Mouse (Mus musculus) intestine, postnatal 0 days (tissue): ENCODE data around the gene Rbak. TPM values are rescaled to one million over a fixed set of nuclear protein-coding genes. Genes with fewer than 3 reads are reported as not detected.
A peak's percentile ranks its signal among the peaks of the same experiment; 100 is the strongest.
"Not testable (repeated sequence)": the region's sequence is repeated elsewhere in the genome, so short reads cannot be mapped to it uniquely, and the experiment has no call there.

Experiments used
- ATAC-seq: fragments of 200-750 bp; cut with Nextera tagmentation; 2 replicates; pipeline ENCODE4 v1.8.0; 2017; ENCODE audit warnings: mild to moderate bottlenecking, moderate TSS enrichment, moderate library complexity
- H3K27ac ChIP-seq: fragments of 300-500 bp; sonication (generic); 2 replicates; pipeline ENCODE4 v1.5.1; 2014; ENCODE audit warnings: mild to moderate bottlenecking, low read depth, low read length, moderate library complexity
- H3K27me3 ChIP-seq: fragments of 300-500 bp; sonication (generic); replicated peaks from 2 replicates; pipeline ENCODE4 v1.6.1; 2014; ENCODE audit warnings: low read length, mixed read lengths; ENCODE audit not compliant: control insufficient read depth, insufficient read depth
- H3K36me3 ChIP-seq: fragments of 300-500 bp; sonication (generic); 2 replicates; pipeline ENCODE4 v1.6.1; 2014; ENCODE audit warnings: mild to moderate bottlenecking, moderate library complexity; ENCODE audit not compliant: control insufficient read depth, insufficient read depth
- H3K4me1 ChIP-seq: fragments of 300-500 bp; sonication (generic); replicated peaks from 2 replicates; pipeline ENCODE4 v1.6.1; 2014; ENCODE audit warnings: antibody characterized with exemption, low read length, mixed read lengths; ENCODE audit not compliant: control insufficient read depth, insufficient read depth
- H3K4me2 ChIP-seq: fragments of 300-500 bp; sonication (generic); replicated peaks from 2 replicates; pipeline ENCODE4 v1.6.1; 2014; ENCODE audit warnings: low read depth, mild to moderate bottlenecking, moderate library complexity
- H3K4me3 ChIP-seq: fragments of 300-500 bp; sonication (generic); 2 replicates; pipeline ENCODE4 v1.5.1; 2014; ENCODE audit warnings: low read depth, low read length
- H3K9ac ChIP-seq: fragments of 300-500 bp; sonication (generic); 2 replicates; pipeline ENCODE4 v1.6.1; 2014; ENCODE audit warnings: mild to moderate bottlenecking, low read depth, low read length
- H3K9me3 ChIP-seq: fragments of 300-500 bp; sonication (generic); 2 replicates; pipeline ENCODE4 v1.6.1; 2016; ENCODE audit warnings: mixed run types; ENCODE audit not compliant: control insufficient read depth
- CTCF ChIP-seq: sonication (generic); IDR thresholded peaks from 2 replicates; pipeline ENCODE4 v1.5.1; 2016; ENCODE audit warnings: low read depth, mild to moderate bottlenecking, control low read depth, antibody characterized with exemption, moderate library complexity
- WGBS: fragments of 180-500 bp; shearing (Covaris S2); extraction: QIAGEN DNeasy Blood & Tissue Kit; methylation state at CpG from one replicate; pipeline ENCODE4 v1.1.7; 2014; 5-methylcytosine and 5-hydroxymethylcytosine counted together
- polyA plus RNA-seq: library from polyadenylated mRNA; unstranded; fragments of >200 nt; fragmentation: Nextera tagmentation; extraction: Ambion mirVana; gene quantifications from 2 replicates; pipeline ENCODE4 v1.2.1, GENCODE M21; 2015

Rbak gene
- polyA plus RNA-seq, 1 experiment from 2014 or later, result 2.9 TPM

GRCm38 (mm10) chr5:143196506-143196905 lies 15.9 kb upstream of the Rbak start:
- Histone ChIP-seq H3K4me3 (no peak overlapping the region), H3K27ac (no peak overlapping the region), H3K4me2 (no peak overlapping the region), H3K9ac (no peak overlapping the region), H3K4me1 (no peaks in the 10 kb centered on the region), H3K27me3 (no peaks in the 10 kb centered on the region), H3K9me3 (no peaks in the 10 kb centered on the region), H3K36me3 (no peaks in the 10 kb centered on the region)
- no peak for TF ChIP-seq CTCF
- no peak for ATAC-seq
- WGBS, result 72% methylated on average over 4 of the region's 4 CpGs

- Histone ChIP-seq H3K4me2 (no peak overlapping the region), H3K4me3 (no peak overlapping the region), H3K4me1 (no peaks in the 10 kb centered on the region), H3K36me3 (no peaks in the 10 kb centered on the region), H3K9me3 (no peaks in the 10 kb centered on the region), H3K27me3 (no peaks in the 10 kb centered on the region), H3K9ac (no peak overlapping the region), H3K27ac (no peak overlapping the region)
- no peak for ATAC-seq
- no peak for TF ChIP-seq CTCF
- WGBS, result 78% methylated on average over 2 of the region's 2 CpGs
Observed at GRCm38 (mm10) chr5:143195166-143195565, 14.6 kb upstream of the Rbak start.

GRCm38 (mm10) chr5:143194747-143195146 lies 14.2 kb upstream of the Rbak start:
- H3K9ac ChIP-seq, ATAC-seq, H3K9me3 ChIP-seq, H3K36me3 ChIP-seq, H3K27ac ChIP-seq, H3K4me2 ChIP-seq, H3K4me3 ChIP-seq, H3K4me1 ChIP-seq, H3K27me3 ChIP-seq: not testable (repeated sequence)
- 65% methylated on average over 8 of the region's 8 CpGs for WGBS

- Histone ChIP-seq H3K4me1 (no peaks in the 10 kb centered on the region), H3K36me3 (no peaks in the 10 kb centered on the region), H3K27me3 (no peaks in the 10 kb centered on the region), H3K27ac (no peak overlapping the region), H3K9me3 (no peaks in the 10 kb centered on the region), H3K9ac (no peak overlapping the region), H3K4me3 (no peak overlapping the region), H3K4me2 (no peak overlapping the region)
- no peak for ATAC-seq
- no peak for TF ChIP-seq CTCF
- WGBS, result 88% methylated on average over 8 of the region's 8 CpGs
Observed at GRCm38 (mm10) chr5:143192806-143193205, 12.2 kb upstream of the Rbak start.

GRCm38 (mm10) chr5:143188014-143188413 lies 7.4 kb upstream of the Rbak start:
- ATAC-seq, H3K27ac ChIP-seq, H3K4me2 ChIP-seq, H3K4me1 ChIP-seq, H3K36me3 ChIP-seq, H3K4me3 ChIP-seq, H3K27me3 ChIP-seq, H3K9ac ChIP-seq, H3K9me3 ChIP-seq: not testable (repeated sequence)
- WGBS, result no CpG with 5 or more reads among the region's 1 CpGs

- H3K36me3 ChIP-seq, result peaks cover 34% of the 10 kb centered on the region
- no peak for ATAC-seq
- no peaks in the 10 kb centered on the region for H3K9me3 ChIP-seq
- H3K27ac ChIP-seq, result no peak overlapping the region
- no peak overlapping the region; the same call in 1 of the 2 replicates for H3K4me3 ChIP-seq
- H3K9ac ChIP-seq, result no peak overlapping the region
- peaks cover 4% of the 10 kb centered on the region for H3K4me1 ChIP-seq
- peak; percentile 73 for TF ChIP-seq CTCF
- 31% methylated on average over 6 of the region's 6 CpGs for WGBS
- H3K27me3 ChIP-seq, result no peaks in the 10 kb centered on the region
- H3K4me2 ChIP-seq, result peak overlapping the region; percentile 94
Observed at GRCm38 (mm10) chr5:143179179-143179578, 1.4 kb downstream of the Rbak start.

- peaks cover 46% of the 10 kb centered on the region for H3K36me3 ChIP-seq
- no peak overlapping the region for H3K4me2 ChIP-seq
- no peak overlapping the region for H3K27ac ChIP-seq
- H3K4me1 ChIP-seq, result peaks cover 4% of the 10 kb centered on the region
- no peak overlapping the region for H3K9ac ChIP-seq
- no peak for ATAC-seq
- 90% methylated on average over 3 of the region's 3 CpGs for whole genome bisulfite sequencing
- peak; percentile 36; the same call in 1 of the 2 replicates for TF ChIP-seq CTCF
- no peaks in the 10 kb centered on the region for H3K27me3 ChIP-seq
- no peak overlapping the region for H3K4me3 ChIP-seq
- H3K9me3 ChIP-seq, result no peaks in the 10 kb centered on the region
Observed at GRCm38 (mm10) chr5:143177541-143178200, 2.9 kb downstream of the Rbak start.
